Mouse (Mus musculus) MEL (cell line): ENCODE data around the gene Pdzd3.

Experiments
- CTCF ChIP-seq, 3 experiments: IDR thresholded peaks in 2 of 3; conservative IDR thresholded peaks in 1 of 3; 2 replicates each; pipeline ENCODE4 v1.5.1; 2011 to 2012; ENCODE audit warnings: low read length in 3 of 3, low read depth in 2 of 3, mild to moderate bottlenecking in 2 of 3, improper control_type of control experiment in 1 of 3, inconsistent platforms in 1 of 3, mixed read lengths in 1 of 3, moderate library complexity in 1 of 3; ENCODE audit not compliant: control insufficient read depth in 1 of 3, insufficient read depth in 1 of 3, poor library complexity in 1 of 3, severe bottlenecking in 1 of 3
- ETS1 ChIP-seq: IDR thresholded peaks from 2 replicates; pipeline ENCODE4 v1.6.1; 2012; ENCODE audit warnings: low read depth, mild to moderate bottlenecking, inconsistent platforms, low read length, improper control_type of control experiment, moderate library complexity
- GABPA ChIP-seq: IDR thresholded peaks from 2 replicates; pipeline ENCODE4 v1.6.1; 2012; ENCODE audit warnings: low read depth, mild to moderate bottlenecking, inconsistent platforms, low read length, improper control_type of control experiment, moderate library complexity
- GATA1 ChIP-seq: IDR thresholded peaks from 2 replicates; pipeline ENCODE4 v1.6.1; 2011; ENCODE audit warnings: low read depth, low read length, improper control_type of control experiment
- MAX ChIP-seq: IDR thresholded peaks from 2 replicates; pipeline ENCODE4 v1.6.1; 2011; ENCODE audit warnings: low read length, improper control_type of control experiment
- NELFE ChIP-seq: IDR thresholded peaks from 2 replicates; pipeline ENCODE4 v1.6.1; 2011; ENCODE audit warnings: low read depth, low read length, improper control_type of control experiment
- POLR2A ChIP-seq, 2 experiments: IDR thresholded peaks; 2 replicates each; pipeline ENCODE4 v1.6.1; 2011 to 2012; ENCODE audit warnings: low read length in 2 of 2, mild to moderate bottlenecking in 2 of 2, control low read depth in 1 of 2, improper control_type of control experiment in 1 of 2, low read depth in 1 of 2, moderate library complexity in 1 of 2; ENCODE audit not compliant: control insufficient read depth in 1 of 2, insufficient read depth in 1 of 2, poor library complexity in 1 of 2
- POLR2AphosphoS2 ChIP-seq: IDR thresholded peaks from 2 replicates; pipeline ENCODE4 v1.6.1; 2011; ENCODE audit warnings: low read length, improper control_type of control experiment
- RAD21 ChIP-seq: IDR thresholded peaks from 2 replicates; pipeline ENCODE4 v1.6.1; 2011; ENCODE audit warnings: mild to moderate bottlenecking, low read depth, low read length, improper control_type of control experiment
- ZMIZ1 ChIP-seq: IDR thresholded peaks from 2 replicates; pipeline ENCODE4 v1.6.1; 2012; ENCODE audit warnings: low read depth, mild to moderate bottlenecking, inconsistent platforms, low read length, improper control_type of control experiment, moderate library complexity

DNA sequence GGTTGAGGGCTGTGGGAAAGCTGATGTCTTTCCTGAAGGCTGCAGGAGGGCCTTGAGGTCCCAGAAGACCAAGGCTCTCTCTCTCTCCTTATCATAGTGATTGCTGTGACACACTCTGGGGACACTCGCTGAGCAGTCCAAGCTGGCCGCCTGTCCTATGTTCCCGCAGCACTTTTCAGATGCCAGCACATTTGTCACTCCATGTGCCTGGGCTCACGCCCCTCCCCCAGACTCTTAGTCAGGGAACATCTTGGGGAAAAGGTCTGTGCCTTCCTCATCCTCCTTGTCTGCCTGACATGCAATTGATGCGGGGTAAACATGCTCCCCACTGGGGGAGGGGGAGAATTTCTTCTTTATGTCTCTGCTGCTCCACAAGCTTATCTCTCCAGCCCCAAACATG, 31.9 kb upstream of the Pdzd3 start:
- no peak for TF ChIP-seq GATA1
- no peak for TF ChIP-seq MAX
- TF ChIP-seq POLR2A (IDR thresholded peaks at IDR 0.05; ENCODE audit: control insufficient read depth in 1 of 2, insufficient read depth in 1 of 2, low read depth in 1 of 2, low read length in 2 of 2, poor library complexity in 1 of 2) = no peak
- TF ChIP-seq CTCF (IDR thresholded peaks at IDR 0.05 in 2 of 3, conservative IDR thresholded peaks at IDR 0.05 in 1 of 3; ENCODE audit: control insufficient read depth in 1 of 3, insufficient read depth in 1 of 3, low read depth in 2 of 3, low read length in 3 of 3, poor library complexity in 1 of 3, severe bottlenecking in 1 of 3) = no peak
- no peak for TF ChIP-seq ZMIZ1
- TF ChIP-seq ETS1 = no peak
- TF ChIP-seq NELFE = no peak
- no peak for TF ChIP-seq GABPA
- TF ChIP-seq POLR2AphosphoS2 = no peak
- TF ChIP-seq RAD21 = no peak
